Mouse (Mus musculus) kidney, adult 2 months (tissue): ENCODE measurements around the gene Pex3. TPM values are rescaled to one million over a fixed set of nuclear protein-coding genes. Genes with fewer than 3 reads are reported as not detected.

Source experiments
- DNase-seq: peaks from one replicate; pipeline ENCODE4 v3.0.0; 2021
- H3K27ac ChIP-seq: fragments of 200-500 bp; 2 replicates; pipeline ENCODE4 v1.5.1; 2012; ENCODE audit warnings: low read depth, low read length, control low read depth, inconsistent platforms; ENCODE audit not compliant: insufficient read depth
- H3K27me3 ChIP-seq: fragments of 200-500 bp; replicated peaks from 2 replicates; pipeline ENCODE4 v1.6.1; 2012; ENCODE audit warnings: mild to moderate bottlenecking, moderate library complexity, low read length, inconsistent platforms; ENCODE audit not compliant: control insufficient read depth, insufficient read depth
- H3K36me3 ChIP-seq: fragments of 200-500 bp; 2 replicates; pipeline ENCODE4 v1.6.1; 2012; ENCODE audit warnings: mild to moderate bottlenecking, moderate library complexity, low read length, inconsistent platforms; ENCODE audit not compliant: control insufficient read depth, insufficient read depth
- H3K4me1 ChIP-seq: fragments of 200-500 bp; 2 replicates; pipeline ENCODE4 v1.6.1; 2011; ENCODE audit warnings: low read length; ENCODE audit not compliant: control insufficient read depth, insufficient read depth
- H3K4me3 ChIP-seq: fragments of 200-500 bp; 2 replicates; pipeline ENCODE4 v1.5.1; 2011; ENCODE audit warnings: mild to moderate bottlenecking, low read depth, low read length, control low read depth; ENCODE audit not compliant: insufficient read depth
- CTCF ChIP-seq: fragments of 200-500 bp; conservative IDR thresholded peaks from 2 replicates; pipeline ENCODE4 v1.5.1; 2011; ENCODE audit warnings: low read depth, mild to moderate bottlenecking, control low read depth, low read length, moderate library complexity, mixed read lengths; ENCODE audit not compliant: insufficient read depth, insufficient read length
- POLR2A ChIP-seq: fragments of 200-500 bp; IDR thresholded peaks from one replicate; pipeline ENCODE4 v1.6.1; 2011; ENCODE audit warnings: low read depth, low read length, control low read depth
- WGBS: fragments of 180-500 bp; shearing (Covaris S2); methylation state at CpG from one replicate; pipeline ENCODE4 v1.1.7; 2018; 5-methylcytosine and 5-hydroxymethylcytosine counted together
- polyA plus RNA-seq: library from polyadenylated mRNA; depleted of rRNA; stranded (reverse); fragments of >200 nt; gene quantifications from 2 replicates; pipeline ENCODE4 v1.2.3, GENCODE M21; 2012

The Pex3 gene
- polyA plus RNA-seq, 1 experiment: 17.3 TPM

DNA sequence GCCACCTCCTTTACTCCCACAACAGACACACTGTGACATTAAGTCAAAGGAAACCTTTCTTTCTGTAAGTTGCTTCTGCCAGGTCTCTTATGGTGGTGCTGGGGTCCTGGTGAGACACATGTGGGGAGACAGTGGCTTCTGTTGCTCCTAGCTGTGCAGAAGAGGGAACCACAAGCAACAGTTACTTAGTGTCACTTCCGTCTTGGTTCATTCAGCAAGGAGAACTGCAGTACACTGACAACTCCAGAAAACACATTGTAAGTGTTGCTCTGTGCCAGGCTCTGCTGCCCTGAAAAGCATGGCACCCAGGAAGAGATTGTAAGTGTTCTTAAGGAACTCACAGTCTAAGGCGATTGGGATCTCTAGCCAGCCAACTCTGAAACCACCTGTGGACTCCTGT lies 53.6 kb downstream of the Pex3 start, which contains the start of gene Fuca2:
TSS of gene Fuca2 (plus strand) at position 210 of the 400 bp plus-strand sequence.
- peak; percentile 6 for DNase-seq
- Histone ChIP-seq H3K4me1 (peaks cover 12% of the 10 kb centered on the region; the same call in 1 of the 2 replicates), H3K27me3 (no peaks in the 10 kb centered on the region), H3K27ac (peak within 1 kb of the TSS; percentile 58; the same call in 1 of the 2 replicates), H3K4me3 (no peak within 1 kb of the TSS), H3K36me3 (no peaks in the 10 kb centered on the region; the same call in 1 of the 2 replicates)
- WGBS: 93% methylated on average over 2 of the region's 2 CpGs
- TF ChIP-seq CTCF: no peak
- no peak for TF ChIP-seq POLR2A

DNA sequence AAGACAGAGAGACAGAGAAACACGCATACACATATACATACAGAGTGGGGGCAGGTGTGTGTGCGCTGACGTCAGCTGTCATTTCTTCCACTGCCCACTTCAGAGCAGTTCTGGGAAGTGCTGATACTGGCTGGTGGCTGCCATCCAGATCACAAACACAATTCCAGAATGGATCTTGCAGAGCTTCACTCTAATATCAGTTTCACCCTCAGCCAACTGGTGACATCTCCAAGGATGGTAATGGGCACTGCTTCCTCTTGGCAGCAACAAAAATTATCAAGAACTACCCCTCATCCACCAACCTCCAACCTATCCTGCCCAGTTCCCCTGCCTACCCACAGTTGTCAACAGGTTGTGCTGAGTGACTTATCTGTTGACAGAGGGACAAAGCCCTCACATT lies 56.6 kb downstream of the Pex3 start:
- no peaks in the 10 kb centered on the region for H3K36me3 ChIP-seq
- TF ChIP-seq POLR2A (no peak), CTCF (no peak)
- DNase-seq: no peak
- H3K4me1 ChIP-seq: peaks cover 8% of the 10 kb centered on the region; the same call in 1 of the 2 replicates
- H3K27me3 ChIP-seq: no peaks in the 10 kb centered on the region
- no peak overlapping the region for H3K4me3 ChIP-seq
- H3K27ac ChIP-seq: no peak overlapping the region
- 89% methylated on average over 3 of the region's 3 CpGs for WGBS

- no peaks in the 10 kb centered on the region for H3K36me3 ChIP-seq
- no peaks in the 10 kb centered on the region for H3K27me3 ChIP-seq
- H3K4me3 ChIP-seq: no peak overlapping the region
- 54% methylated on average over 9 of the region's 9 CpGs for WGBS
- DNase-seq: peak; percentile 86
- peaks cover 3% of the 10 kb centered on the region; the same call in 1 of the 2 replicates for H3K4me1 ChIP-seq
- H3K27ac ChIP-seq: peak overlapping the region; percentile 67
- TF ChIP-seq CTCF: no peak
- no peak for TF ChIP-seq POLR2A
These were observed 58.8 kb downstream of the Pex3 start for GRCm38 (mm10) chr10:13493978-13494686.

- no peak for TF ChIP-seq POLR2A
- no peak for TF ChIP-seq CTCF
- H3K4me1 ChIP-seq: no peaks in the 10 kb centered on the region; the same call in 1 of the 2 replicates
- H3K27me3 ChIP-seq: no peaks in the 10 kb centered on the region
- H3K4me3 ChIP-seq: no peak overlapping the region
- 66% methylated on average over 6 of the region's 6 CpGs for WGBS
- no peak overlapping the region for H3K27ac ChIP-seq
- H3K36me3 ChIP-seq: no peaks in the 10 kb centered on the region
- DNase-seq: no peak
These were observed 63.3 kb downstream of the Pex3 start for GRCm38 (mm10) chr10:13489671-13490070.

GRCm38 (mm10) chr10:13485958-13486357 lies 67.0 kb downstream of the Pex3 start:
- Histone ChIP-seq H3K36me3 (no peaks in the 10 kb centered on the region), H3K27ac (no peak overlapping the region), H3K4me3 (no peak overlapping the region), H3K27me3 (no peaks in the 10 kb centered on the region), H3K4me1 (no peaks in the 10 kb centered on the region)
- 78% methylated on average over 4 of the region's 4 CpGs for WGBS
- TF ChIP-seq POLR2A: no peak
- DNase-seq: no peak

DNA sequence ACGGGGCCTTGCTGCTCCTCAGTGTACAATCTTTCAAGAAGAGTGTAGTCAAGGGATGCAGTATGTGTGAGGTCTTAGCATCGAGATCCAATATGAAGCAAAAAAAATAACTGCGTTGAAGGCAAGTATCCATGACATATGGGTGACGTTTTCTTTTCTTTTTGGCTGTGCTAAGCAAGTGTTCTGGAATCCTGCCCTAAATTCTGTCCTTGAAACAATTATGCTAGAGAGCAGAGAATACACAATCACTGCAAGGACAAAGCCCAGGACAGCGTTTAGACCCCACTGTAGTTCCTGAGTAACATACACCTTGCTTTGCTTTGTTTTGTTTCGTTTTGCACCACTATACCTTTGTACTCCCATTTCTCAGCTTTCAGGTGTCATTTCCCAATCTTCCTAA lies 73.6 kb downstream of the Pex3 start:
- Histone ChIP-seq H3K36me3 (no peaks in the 10 kb centered on the region), H3K4me3 (no peak overlapping the region), H3K4me1 (peaks cover 5% of the 10 kb centered on the region; the same call in 1 of the 2 replicates), H3K27ac (no peak overlapping the region), H3K27me3 (no peaks in the 10 kb centered on the region)
- no peak for TF ChIP-seq POLR2A
- no peak for TF ChIP-seq CTCF
- 85% methylated on average over 6 of the region's 6 CpGs for WGBS
- no peak for DNase-seq

GRCm38 (mm10) chr10:13475121-13475520 lies 77.8 kb downstream of the Pex3 start:
- Histone ChIP-seq H3K4me3 (no peak overlapping the region), H3K36me3 (no peaks in the 10 kb centered on the region), H3K27ac (no peak overlapping the region), H3K4me1 (peaks cover 5% of the 10 kb centered on the region; the same call in 1 of the 2 replicates), H3K27me3 (no peaks in the 10 kb centered on the region)
- no peak for DNase-seq
- TF ChIP-seq CTCF (no peak), POLR2A (no peak)
- WGBS: 44% methylated on average over 7 of the region's 7 CpGs
